Mouse (Mus musculus): Measurements from ENCODE around the gene Ddah2. TPM values are rescaled to one million over a fixed set of nuclear protein-coding genes. Genes with fewer than 3 reads are reported as not detected.

The Ddah2 gene
- total RNA-seq, 1 experiment from 2014 or later: 4.5 TPM

DNA sequence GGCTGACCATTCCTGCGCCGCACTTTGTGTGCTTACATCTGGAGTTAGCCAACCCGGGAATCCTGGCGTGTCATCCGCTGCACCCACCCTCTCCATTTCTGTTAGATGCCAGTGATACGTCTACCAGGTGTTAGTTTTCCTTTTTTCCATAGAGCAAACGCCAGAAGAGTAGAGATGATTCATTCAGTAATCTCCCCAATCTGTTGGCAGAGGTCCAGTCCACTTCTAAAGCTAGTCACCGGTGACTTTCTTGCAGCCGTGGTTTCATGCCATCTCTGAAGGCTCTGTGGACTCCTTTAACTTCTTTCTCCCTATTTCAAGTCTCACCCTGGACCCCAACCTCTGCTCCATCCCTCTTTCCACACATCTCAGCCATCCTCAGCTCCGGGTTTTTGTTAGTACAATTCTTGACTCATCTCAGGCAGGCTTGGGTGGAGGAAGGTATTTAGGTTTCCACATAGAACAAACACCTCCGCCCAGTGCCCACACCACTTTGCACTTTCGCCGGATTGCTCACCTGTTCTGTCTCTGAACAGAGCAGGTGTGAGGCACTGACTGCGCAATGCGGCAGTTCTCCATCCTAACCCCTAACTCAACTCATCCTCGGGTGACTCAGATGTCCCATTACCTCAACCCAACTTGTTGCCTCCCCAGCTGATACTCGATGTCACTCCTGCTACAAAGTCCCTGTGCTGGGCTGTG, 9.5 kb downstream of the Ddah2 start:
- no peak for ATAC-seq (ENCODE audit: extremely low read depth, insufficient number of reproducible peaks, low FRiP score, poor library complexity, severe bottlenecking)

GRCm38 (mm10) chr17:35070556-35071229, 11.9 kb downstream of the Ddah2 start:
- no peak for ATAC-seq (ENCODE audit: extremely low read depth, insufficient number of reproducible peaks, low FRiP score, poor library complexity, severe bottlenecking)

DNA sequence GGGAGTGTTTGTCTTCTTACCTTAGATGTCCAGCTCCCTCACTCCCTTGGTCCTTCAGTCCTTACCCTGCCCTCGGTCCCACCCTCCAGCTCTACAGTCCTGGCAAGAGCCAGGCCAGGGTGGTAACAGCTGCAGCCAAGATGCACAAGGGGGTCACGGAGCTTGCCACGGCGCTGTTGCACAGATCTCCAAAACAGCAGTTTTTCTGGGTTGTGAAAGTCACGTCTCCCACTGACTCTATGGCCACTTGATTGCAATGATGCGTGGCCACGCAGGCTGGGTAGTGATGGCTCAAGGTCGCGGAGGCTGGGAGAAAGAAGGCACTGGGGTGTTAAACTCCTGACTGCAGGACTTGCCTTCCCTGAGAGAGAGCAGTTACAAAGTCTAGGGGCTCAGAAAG, 12.6 kb downstream of the Ddah2 start:
- no peak for ATAC-seq (ENCODE audit: extremely low read depth, insufficient number of reproducible peaks, low FRiP score, poor library complexity, severe bottlenecking)

- no peak for ATAC-seq (ENCODE audit: extremely low read depth, insufficient number of reproducible peaks, low FRiP score, poor library complexity, severe bottlenecking)
These were observed 15.3 kb downstream of the Ddah2 start for GRCm38 (mm10) chr17:35074097-35074496.

DNA sequence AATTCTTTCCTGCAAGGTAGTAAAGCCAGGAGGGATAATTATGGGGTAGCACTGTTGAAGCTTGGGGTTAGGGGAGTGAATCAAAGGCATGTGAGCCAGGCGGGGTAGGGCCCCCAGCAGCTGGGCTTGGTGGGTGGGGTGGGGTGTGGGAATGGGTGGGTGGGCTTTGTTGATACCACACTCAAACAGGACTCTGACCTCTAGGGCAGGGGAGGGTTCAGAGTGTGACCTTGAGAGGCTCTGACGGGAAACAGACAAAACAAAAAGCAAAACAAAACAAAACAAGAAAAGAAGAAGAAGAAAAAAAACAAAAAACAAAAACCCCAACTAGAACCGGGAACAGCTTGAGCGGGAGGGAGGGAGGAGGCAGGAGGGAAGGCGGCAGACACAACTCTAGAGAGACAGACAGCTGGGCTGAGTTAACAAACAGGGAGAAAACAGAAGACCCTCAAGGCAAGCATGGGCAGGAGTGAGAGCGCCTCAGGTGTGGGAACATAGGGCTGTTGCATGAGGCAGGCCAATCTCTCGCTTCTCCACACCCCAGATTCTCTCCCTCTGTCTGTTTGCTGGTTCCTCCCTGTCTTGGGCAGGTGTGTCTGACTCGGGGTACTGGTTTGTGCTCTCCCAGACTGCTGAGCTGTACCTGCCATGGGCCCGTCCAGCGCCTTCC, 17.8 kb downstream of the Ddah2 start, which contains the start of gene Ly6g6e:
Gene Ly6g6e, plus strand, starts transcription at position 396 of the 670 bp plus-strand sequence.
- no peak for ATAC-seq (ENCODE audit: extremely low read depth, insufficient number of reproducible peaks, low FRiP score, poor library complexity, severe bottlenecking)

DNA sequence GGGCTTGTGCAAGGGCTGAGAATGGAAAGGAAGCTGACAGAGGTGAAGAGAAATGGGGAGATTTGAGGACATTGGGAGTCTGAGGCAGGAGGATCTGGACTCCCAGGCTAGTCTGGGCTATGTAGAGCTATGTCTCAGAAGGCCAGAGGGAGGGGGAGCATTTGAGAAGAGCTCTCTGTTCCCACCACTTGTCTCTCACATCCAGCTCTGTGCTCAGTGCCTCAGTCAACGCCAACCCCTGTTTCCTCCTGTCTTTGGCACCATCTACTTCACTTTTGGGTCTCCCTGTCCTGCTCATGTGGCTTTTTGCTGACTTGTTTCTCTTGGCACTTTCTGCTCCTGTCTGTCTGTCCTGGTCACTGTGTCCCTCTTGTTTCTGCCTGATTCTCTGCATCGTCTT, 18.4 kb downstream of the Ddah2 start:
- no peak for ATAC-seq (ENCODE audit: extremely low read depth, insufficient number of reproducible peaks, low FRiP score, poor library complexity, severe bottlenecking)

DNA sequence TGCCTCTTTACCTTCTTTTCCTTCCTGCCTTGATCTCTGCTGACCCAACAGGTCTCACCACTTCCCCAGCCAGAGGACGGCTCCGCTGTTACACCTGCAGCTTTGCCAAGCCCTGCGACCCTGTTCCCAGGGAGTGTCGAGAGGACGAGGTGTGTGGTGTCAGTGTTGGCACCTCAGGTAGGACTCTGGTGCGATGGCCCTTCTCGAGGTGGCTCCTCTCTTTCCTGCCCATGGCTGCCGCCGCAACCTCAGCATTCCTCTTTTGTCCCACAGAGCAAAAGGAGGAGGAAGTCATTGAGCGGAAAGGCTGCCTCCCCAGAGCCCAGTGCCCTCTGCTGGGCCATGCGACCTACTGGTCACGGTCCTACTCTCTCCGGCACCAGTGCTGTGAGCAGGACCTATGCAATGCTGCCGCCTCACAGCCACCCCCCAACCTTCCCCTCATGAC, 19.0 kb downstream of the Ddah2 start, which contains the start of gene Ly6g6d:
Gene Ly6g6d, minus strand, starts transcription at position 280 of the 448 bp plus-strand sequence.
- ATAC-seq (ENCODE audit: extremely low read depth, insufficient number of reproducible peaks, low FRiP score, poor library complexity, severe bottlenecking): peak; percentile 45

DNA sequence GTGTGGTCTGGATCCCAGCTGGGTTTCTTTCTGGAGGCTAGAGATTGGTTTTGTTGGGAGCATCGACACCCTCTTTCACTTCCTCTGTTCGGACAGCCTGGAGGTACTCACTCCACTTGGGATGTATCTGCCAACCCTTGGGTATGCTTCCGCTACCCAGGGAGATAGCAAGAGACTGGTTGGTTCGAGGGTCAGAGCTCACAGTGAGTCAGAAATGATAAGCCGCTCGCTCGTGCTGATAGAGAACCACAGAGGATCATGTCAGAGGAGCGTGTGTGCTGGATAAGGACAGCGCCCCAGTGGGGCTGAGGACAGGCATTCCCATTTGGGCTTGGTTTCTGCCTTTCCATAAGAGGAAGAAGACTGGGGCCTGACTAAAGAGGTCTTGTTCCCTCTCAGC, 20.9 kb downstream of the Ddah2 start:
- ATAC-seq (ENCODE audit: extremely low read depth, insufficient number of reproducible peaks, low FRiP score, poor library complexity, severe bottlenecking): no peak

DNA sequence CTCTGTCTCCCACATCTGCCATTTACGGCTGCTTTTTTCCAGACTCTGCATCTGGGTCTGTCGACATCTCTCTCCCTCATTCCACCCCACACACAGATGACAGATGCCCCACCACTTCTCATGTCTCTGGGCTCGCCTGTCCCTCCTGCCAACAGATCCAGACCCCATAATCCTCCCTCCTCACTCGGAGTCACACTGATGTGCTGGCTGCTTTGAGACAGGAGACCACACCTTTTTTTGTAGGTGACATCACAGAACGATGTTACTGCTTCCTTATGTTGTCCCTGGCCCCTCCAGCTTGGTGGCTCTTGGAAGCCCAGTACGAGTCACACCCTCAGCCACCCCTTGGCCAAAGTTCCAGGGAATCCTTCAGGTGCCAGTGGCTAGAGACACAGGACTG, 21.4 kb downstream of the Ddah2 start:
- no peak for ATAC-seq (ENCODE audit: extremely low read depth, insufficient number of reproducible peaks, low FRiP score, poor library complexity, severe bottlenecking)

- ATAC-seq (ENCODE audit: extremely low read depth, insufficient number of reproducible peaks, low FRiP score, poor library complexity, severe bottlenecking): no peak
These were observed 21.9 kb downstream of the Ddah2 start for GRCm38 (mm10) chr17:35080710-35081109.

DNA sequence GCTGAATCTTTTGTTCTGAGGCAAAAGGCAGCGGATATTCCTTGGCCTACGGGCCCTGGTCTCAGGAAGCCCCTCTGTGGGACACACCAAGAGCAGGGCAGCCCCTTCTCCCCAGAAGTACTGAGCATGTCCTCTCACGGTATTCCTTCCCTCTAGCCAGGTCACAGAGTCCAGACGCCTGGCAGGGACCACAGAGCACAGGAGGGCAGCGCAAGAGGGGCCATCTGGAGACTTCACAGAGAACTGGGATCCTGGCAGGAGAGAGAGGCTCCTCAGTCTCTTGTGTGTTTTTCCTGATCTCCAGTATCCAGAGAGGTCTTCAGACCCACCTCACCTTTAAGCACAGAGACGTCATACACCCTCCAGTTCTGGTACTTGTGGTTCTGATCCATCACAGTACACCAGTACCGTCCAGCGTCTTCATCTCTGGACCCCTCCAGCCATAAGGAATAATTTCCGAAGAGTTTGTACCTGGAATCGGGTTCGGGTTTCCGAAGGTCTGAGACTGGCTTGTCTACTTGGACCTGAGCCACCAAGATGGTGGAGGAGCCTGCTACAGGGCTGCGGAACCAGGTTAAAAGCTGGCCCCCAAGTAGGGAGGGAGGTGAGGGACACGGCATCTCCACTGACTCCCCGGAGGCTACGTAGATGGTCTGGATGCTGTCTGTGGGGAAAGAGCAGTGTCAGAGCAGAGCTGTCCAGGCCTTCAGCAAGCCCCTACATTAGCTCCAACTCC, 24.2 kb downstream of the Ddah2 start:
- ATAC-seq (ENCODE audit: extremely low read depth, insufficient number of reproducible peaks, low FRiP score, poor library complexity, severe bottlenecking): no peak

- no peak for ATAC-seq (ENCODE audit: extremely low read depth, insufficient number of reproducible peaks, low FRiP score, poor library complexity, severe bottlenecking)
These were observed 25.2 kb downstream of the Ddah2 start for GRCm38 (mm10) chr17:35083929-35084497.

GRCm38 (mm10) chr17:35085208-35085865, 26.5 kb downstream of the Ddah2 start, which contains the start of gene Ly6g6f:
Ly6g6f (minus strand) TSS chr17:35085610.
- no peak for ATAC-seq (ENCODE audit: extremely low read depth, insufficient number of reproducible peaks, low FRiP score, poor library complexity, severe bottlenecking)

GRCm38 (mm10) chr17:35088151-35088550, 29.3 kb downstream of the Ddah2 start:
- no peak for ATAC-seq (ENCODE audit: extremely low read depth, insufficient number of reproducible peaks, low FRiP score, poor library complexity, severe bottlenecking)

- ATAC-seq (ENCODE audit: extremely low read depth, insufficient number of reproducible peaks, low FRiP score, poor library complexity, severe bottlenecking): peak; percentile 95
These were observed 30.2 kb downstream of the Ddah2 start, which contains the start of gene Abhd16a for GRCm38 (mm10) chr17:35088825-35089644. Abhd16a (plus strand) TSS chr17:35089263.

DNA sequence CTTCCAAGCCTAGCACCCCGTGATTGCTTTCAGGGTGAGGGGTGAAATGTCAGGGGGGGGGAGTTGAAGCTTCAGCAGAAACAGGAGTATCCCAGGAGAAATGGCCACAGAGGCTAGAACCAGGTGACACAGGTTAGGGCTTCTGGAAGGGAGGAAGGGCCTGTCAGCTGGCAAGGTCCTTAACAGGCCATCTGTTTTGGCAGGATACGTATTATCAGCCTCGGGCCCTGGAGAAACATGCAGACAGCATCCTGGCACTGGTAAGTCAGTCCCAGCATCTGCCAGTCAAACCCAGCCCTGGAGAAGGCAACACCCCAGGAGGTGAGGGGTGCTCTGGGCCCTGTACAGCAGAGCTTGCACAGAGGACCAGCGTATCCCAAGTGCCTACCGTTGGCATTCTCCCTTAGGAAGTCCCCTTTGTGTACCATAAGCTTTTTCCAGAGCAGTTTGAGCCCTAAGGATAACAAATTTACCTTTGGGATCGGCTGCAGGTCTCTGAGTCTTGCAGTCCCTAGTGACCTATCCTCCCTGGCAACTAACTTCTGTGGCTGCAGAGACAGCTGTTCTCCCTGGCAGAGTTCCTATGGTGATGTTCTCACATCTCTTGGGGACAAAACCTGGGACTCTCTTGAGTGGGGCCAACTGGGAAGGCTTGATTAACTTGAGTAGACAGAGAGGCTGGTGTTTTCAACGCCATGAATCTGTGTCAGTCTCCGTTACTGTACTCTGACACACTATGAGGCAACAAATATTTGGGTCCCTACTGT, 31.5 kb downstream of the Ddah2 start:
- ATAC-seq (ENCODE audit: extremely low read depth, insufficient number of reproducible peaks, low FRiP score, poor library complexity, severe bottlenecking): no peak
